Mouse (Mus musculus) thymus, adult 2 months (tissue): ENCODE measurements around the gene Gprc5d. TPM values are rescaled to one million over a fixed set of nuclear protein-coding genes. Genes with fewer than 3 reads are reported as not detected.
A peak's percentile ranks its signal among the peaks of the same experiment; 100 is the strongest.

Experiments
- DNase-seq: peaks from one replicate; pipeline ENCODE4 v3.0.0; 2021
- H3K27ac ChIP-seq: fragments of 200-500 bp; 2 replicates; pipeline ENCODE4 v1.5.1; 2012; ENCODE audit warnings: low read length, control low read depth; ENCODE audit not compliant: control insufficient read depth, insufficient read depth
- H3K27me3 ChIP-seq: fragments of 200-500 bp; 2 replicates; pipeline ENCODE4 v1.6.1; 2012; ENCODE audit warnings: mild to moderate bottlenecking, low read length, moderate library complexity, mixed read lengths; ENCODE audit not compliant: control insufficient read depth, insufficient read depth
- H3K36me3 ChIP-seq: fragments of 200-500 bp; 2 replicates; pipeline ENCODE4 v1.6.1; 2012; ENCODE audit warnings: mild to moderate bottlenecking, low read length, moderate library complexity; ENCODE audit not compliant: control insufficient read depth, insufficient read depth
- H3K4me1 ChIP-seq: fragments of 200-500 bp; replicated peaks from 2 replicates; pipeline ENCODE4 v1.6.1; 2012; ENCODE audit warnings: low read length; ENCODE audit not compliant: control insufficient read depth, insufficient read depth
- H3K4me3 ChIP-seq: fragments of 200-500 bp; 2 replicates; pipeline ENCODE4 v1.5.1; 2012; ENCODE audit warnings: mild to moderate bottlenecking, low read length, control low read depth, moderate library complexity; ENCODE audit not compliant: control insufficient read depth, insufficient read depth
- CTCF ChIP-seq: fragments of 200-500 bp; IDR thresholded peaks from 2 replicates; pipeline ENCODE4 v1.5.1; 2012; ENCODE audit warnings: mild to moderate bottlenecking, control low read depth, low read length, moderate library complexity, borderline replicate concordance; ENCODE audit not compliant: control insufficient read depth, poor library complexity, insufficient read depth; ENCODE audit errors: extremely low read depth
- POLR2A ChIP-seq: fragments of 200-500 bp; IDR thresholded peaks from 2 replicates; pipeline ENCODE4 v1.6.1; 2012; ENCODE audit warnings: mild to moderate bottlenecking, low read length, control low read depth, moderate library complexity; ENCODE audit not compliant: control insufficient read depth, poor library complexity, insufficient read depth; ENCODE audit errors: extremely low read depth
- WGBS: fragments of 180-500 bp; shearing (Covaris S2); methylation state at CpG from one replicate; pipeline ENCODE4 v1.1.7; 2018; 5-methylcytosine and 5-hydroxymethylcytosine counted together
- polyA plus RNA-seq: library from polyadenylated mRNA; depleted of rRNA; stranded (reverse); fragments of >200 nt; gene quantifications from 2 replicates; pipeline ENCODE4 v1.2.3, GENCODE M21; 2012; rRNA removed

Gprc5d gene
- polyA plus RNA-seq, 1 experiment = 0.59 TPM

GRCm38 (mm10) chr6:135066795-135067445 lies 51.2 kb downstream of the Gprc5d start:
- H3K27ac ChIP-seq = no peak overlapping the region
- no peaks in the 10 kb centered on the region for H3K27me3 ChIP-seq
- no peaks in the 10 kb centered on the region for H3K36me3 ChIP-seq
- no peak for TF ChIP-seq POLR2A
- TF ChIP-seq CTCF = no peak
- H3K4me1 ChIP-seq = no peaks in the 10 kb centered on the region; the same call in 1 of the 2 replicates
- 94% methylated on average over 6 of the region's 6 CpGs for WGBS
- no peak overlapping the region for H3K4me3 ChIP-seq
- no peak for DNase-seq

GRCm38 (mm10) chr6:135065236-135065957 lies 52.7 kb downstream of the Gprc5d start, which contains the start of gene Gprc5a:
Gene Gprc5a, plus strand, starts transcription at chr6:135065651.
- Histone ChIP-seq H3K27ac (no peak within 1 kb of the TSS), H3K27me3 (no peaks in the 10 kb centered on the region), H3K4me1 (no peaks in the 10 kb centered on the region; the same call in 1 of the 2 replicates), H3K36me3 (no peaks in the 10 kb centered on the region), H3K4me3 (peak within 1 kb of the TSS; percentile 60)
- DNase-seq = peak; percentile 9
- no peak for TF ChIP-seq POLR2A
- TF ChIP-seq CTCF = no peak
- WGBS = 1% methylated on average over 44 of the region's 44 CpGs

GRCm38 (mm10) chr6:135064621-135065020 lies 53.5 kb downstream of the Gprc5d start:
- Histone ChIP-seq H3K4me1 (no peaks in the 10 kb centered on the region; the same call in 1 of the 2 replicates), H3K27me3 (no peaks in the 10 kb centered on the region), H3K36me3 (no peaks in the 10 kb centered on the region), H3K4me3 (no peak overlapping the region), H3K27ac (no peak overlapping the region)
- no peak for DNase-seq
- no peak for TF ChIP-seq CTCF
- TF ChIP-seq POLR2A = no peak
- whole genome bisulfite sequencing = 95% methylated on average over 12 of the region's 12 CpGs

DNA sequence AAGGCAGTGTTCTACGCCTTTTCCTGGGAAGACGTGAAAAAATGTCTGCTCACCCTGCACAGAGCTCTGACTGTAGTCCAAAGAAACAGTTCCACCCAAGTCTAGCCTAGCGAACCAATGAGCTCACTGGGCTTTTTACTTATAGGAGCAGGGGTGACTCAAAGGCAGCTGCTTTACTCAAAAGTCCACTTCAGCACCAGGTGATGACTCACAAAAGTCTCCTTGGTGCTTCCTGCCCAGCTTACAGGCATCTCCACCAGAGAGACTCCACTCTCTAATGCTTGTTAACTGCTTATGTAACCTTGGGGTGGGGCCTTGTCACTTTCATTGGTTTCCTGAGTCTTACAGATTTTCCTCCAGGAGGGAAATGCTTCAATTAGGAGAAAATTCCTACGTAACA lies 57.4 kb downstream of the Gprc5d start:
- Histone ChIP-seq H3K36me3 (no peaks in the 10 kb centered on the region), H3K27ac (no peak overlapping the region), H3K4me1 (no peaks in the 10 kb centered on the region), H3K27me3 (no peaks in the 10 kb centered on the region), H3K4me3 (no peak overlapping the region)
- no peak for TF ChIP-seq CTCF
- no peak for TF ChIP-seq POLR2A
- DNase-seq = no peak
- whole genome bisulfite sequencing = 98% methylated on average over 4 of the region's 4 CpGs

Other genes with a start within 250 kb of the Gprc5d start
- 14.7 and 15.6 TPM in 2 replicates for gene Gpr19, start 219.7 kb downstream of the Gprc5d start, polyA plus RNA-seq
- gene Cdkn1b, start 197.9 kb downstream of the Gprc5d start, polyA plus RNA-seq = 65.2 and 82.5 TPM in 2 replicates
- gene Apold1, start 136.6 kb downstream of the Gprc5d start, polyA plus RNA-seq = 1.1 and 1.6 TPM in 2 replicates
- 83.8 and 96.2 TPM in 2 replicates for gene Ddx47, start 106.7 kb downstream of the Gprc5d start, polyA plus RNA-seq
- 2.2 and 3.7 TPM in 2 replicates for gene Gprc5a, start 52.6 kb downstream of the Gprc5d start, polyA plus RNA-seq
- gene Fam234b, start 79.7 kb upstream of the Gprc5d start, polyA plus RNA-seq = 42.1 TPM in 2 replicates
- gene Hebp1, start 79.7 kb upstream of the Gprc5d start, polyA plus RNA-seq = 26.4 and 34.1 TPM in 2 replicates
- gene Gsg1, start 136.1 kb upstream of the Gprc5d start, polyA plus RNA-seq = 0.79 and 1.8 TPM in 2 replicates
- not detected in 2 replicates for gene Pbp2, start 192.1 kb upstream of the Gprc5d start, polyA plus RNA-seq
- 57.5 and 69.9 TPM in 2 replicates for gene Emp1, start 244.3 kb upstream of the Gprc5d start, polyA plus RNA-seq